Mouse (Mus musculus) mouse trophoblast stem cell (cell line): ENCODE results near the gene Slc44a2.

Source experiments
- in situ Hi-C, 2 experiments: fragments of 300-500 bp; cut with MseI, MboI; formaldehyde crosslinking; loops; 2 replicates in 1 of 2; 3 replicates in 1 of 2; pipeline ENCODE4 v1.15.1; 2025

Gene Slc44a2

GRCm38 (mm10) chr9:21332161-21333061, 11.9 kb downstream of the Slc44a2 start:
- in situ Hi-C loops: no loop called here

- in situ Hi-C loops: no loop called here
These were observed 13.0 kb downstream of the Slc44a2 start for GRCm38 (mm10) chr9:21333523-21333922.

- in situ Hi-C loops: no loop called here
These were observed 14.2 kb downstream of the Slc44a2 start for GRCm38 (mm10) chr9:21334747-21335146.

- in situ Hi-C loops: no loop called here
These were observed 14.9 kb downstream of the Slc44a2 start for GRCm38 (mm10) chr9:21335391-21335790.

- in situ Hi-C loops: no loop called here
These were observed 16.0 kb downstream of the Slc44a2 start for GRCm38 (mm10) chr9:21336491-21336890.

GRCm38 (mm10) chr9:21337652-21338051, 17.2 kb downstream of the Slc44a2 start:
- in situ Hi-C loops: no loop called here

- in situ Hi-C loops: no loop called here
These were observed 19.9 kb downstream of the Slc44a2 start for GRCm38 (mm10) chr9:21340411-21340810.

- in situ Hi-C loops: no loop called here
These were observed 26.3 kb downstream of the Slc44a2 start for GRCm38 (mm10) chr9:21346627-21347365.

- in situ Hi-C loops: no loop called here
These were observed 27.7 kb downstream of the Slc44a2 start for GRCm38 (mm10) chr9:21348152-21348551.

GRCm38 (mm10) chr9:21351178-21351577, 30.7 kb downstream of the Slc44a2 start:
- in situ Hi-C loops: loop anchor here in 1 of 2 experiments (5.0 kb wide), 1 partner anchor 39 kb away; the partner anchor contains the start of gene Ap1m2

GRCm38 (mm10) chr9:21351702-21352377, 31.3 kb downstream of the Slc44a2 start:
- in situ Hi-C loops: loop anchor here in 1 of 2 experiments (5.0 kb wide), 1 partner anchor 40 kb away; the partner anchor contains the start of gene Ap1m2

- in situ Hi-C loops: loop anchor here in 1 of 2 experiments (5.0 kb wide), 1 partner anchor 40 kb away; the partner anchor contains the start of gene Ap1m2
These were observed 32.2 kb downstream of the Slc44a2 start for GRCm38 (mm10) chr9:21352463-21353372.

- in situ Hi-C loops: loop anchor here in 1 of 2 experiments (5.0 kb wide), 1 partner anchor 41 kb away; the partner anchor contains the start of gene Ap1m2
These were observed 32.8 kb downstream of the Slc44a2 start for GRCm38 (mm10) chr9:21353373-21353686.

- in situ Hi-C loops: loop anchor here (5.0 kb wide), 1 partner anchor 42 kb away; the partner anchor contains the start of gene Ap1m2 (in 2 of the 2)
These were observed 34.3 kb downstream of the Slc44a2 start for GRCm38 (mm10) chr9:21354796-21355195.

- in situ Hi-C loops: loop anchor here in 1 of 2 experiments (5.0 kb wide), 1 partner anchor 45 kb away; the partner anchor contains the start of gene Ap1m2
These were observed 36.7 kb downstream of the Slc44a2 start for GRCm38 (mm10) chr9:21356981-21357718.

- in situ Hi-C loops: no loop called here
These were observed 46.2 kb downstream of the Slc44a2 start for GRCm38 (mm10) chr9:21366541-21367220.

- in situ Hi-C loops: no loop called here
These were observed 47.0 kb downstream of the Slc44a2 start, which contains the start of gene Ilf3 for GRCm38 (mm10) chr9:21367357-21368111. Gene Ilf3, plus strand, starts transcription at chr9:21367871.

GRCm38 (mm10) chr9:21368131-21368584, 47.7 kb downstream of the Slc44a2 start:
- in situ Hi-C loops: no loop called here
